Mouse (Mus musculus): Measurements from ENCODE around the gene Zfp651. TPM values are rescaled to one million over a fixed set of nuclear protein-coding genes. Genes with fewer than 3 reads are reported as not detected.
A peak's percentile ranks its signal among the peaks of the same experiment; 100 is the strongest.

The Zfp651 gene
- total RNA-seq, 2 experiments from 2014 or later: 78.3 to 101 TPM

DNA sequence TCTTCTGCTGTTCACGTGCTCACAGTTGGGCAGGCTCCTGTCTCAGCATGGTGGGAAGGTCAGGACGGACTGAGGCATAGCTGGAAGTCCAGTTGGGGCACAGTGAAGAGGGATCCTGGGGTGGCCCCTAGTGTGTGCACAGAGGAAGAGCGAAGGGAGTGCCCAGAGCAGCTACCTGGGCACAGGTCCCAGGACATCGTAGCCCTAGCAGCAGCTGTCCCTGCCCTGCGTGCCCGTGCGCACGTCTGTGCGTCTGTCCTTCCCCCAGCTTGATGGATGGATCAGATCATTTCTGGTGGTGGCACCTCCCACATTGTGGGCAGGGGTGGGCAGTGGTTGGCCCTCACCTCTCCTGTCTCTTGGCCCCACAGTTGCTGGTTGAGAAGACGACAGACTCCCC is 3.1 kb downstream of the Zfp651 start:
- DNase-seq: peak; percentile 63

DNA sequence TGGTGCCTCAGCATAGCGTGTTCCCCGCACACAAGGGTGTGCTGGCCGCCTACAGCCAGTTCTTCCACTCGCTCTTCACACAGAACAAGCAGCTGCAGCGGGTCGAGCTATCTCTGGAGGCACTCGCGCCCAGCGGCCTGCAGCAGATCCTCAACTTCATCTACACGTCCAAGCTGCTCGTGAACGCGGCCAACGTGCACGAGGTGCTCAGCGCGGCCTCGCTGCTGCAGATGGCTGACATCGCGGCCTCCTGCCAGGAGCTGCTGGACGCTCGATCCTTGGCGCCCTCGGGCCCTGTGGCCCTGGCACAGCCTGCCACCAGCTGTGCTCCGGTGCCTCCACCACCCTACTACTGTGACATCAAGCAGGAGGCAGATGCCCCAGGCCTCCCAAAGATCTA is 3.6 kb downstream of the Zfp651 start:
- peak; percentile 63 for DNase-seq

DNA sequence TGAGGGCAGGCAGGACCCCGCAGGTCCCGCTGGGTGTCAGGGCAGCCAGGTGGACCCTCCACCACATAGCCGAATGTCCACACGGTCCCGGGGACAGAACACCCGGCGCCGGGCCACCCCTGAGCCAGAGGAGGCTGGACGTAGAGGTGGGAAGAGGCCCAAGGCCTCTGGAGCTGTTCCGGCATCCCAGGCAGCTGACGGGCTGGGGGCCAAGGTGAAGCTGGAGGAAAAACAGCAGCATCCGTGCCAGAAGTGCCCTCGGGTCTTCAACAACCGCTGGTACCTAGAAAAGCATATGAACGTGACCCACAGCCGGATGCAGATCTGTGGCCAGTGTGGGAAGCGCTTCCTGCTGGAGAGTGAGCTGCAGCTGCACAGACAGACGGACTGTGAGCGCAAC is 4.6 kb downstream of the Zfp651 start:
- DNase-seq: peak; percentile 59

DNA sequence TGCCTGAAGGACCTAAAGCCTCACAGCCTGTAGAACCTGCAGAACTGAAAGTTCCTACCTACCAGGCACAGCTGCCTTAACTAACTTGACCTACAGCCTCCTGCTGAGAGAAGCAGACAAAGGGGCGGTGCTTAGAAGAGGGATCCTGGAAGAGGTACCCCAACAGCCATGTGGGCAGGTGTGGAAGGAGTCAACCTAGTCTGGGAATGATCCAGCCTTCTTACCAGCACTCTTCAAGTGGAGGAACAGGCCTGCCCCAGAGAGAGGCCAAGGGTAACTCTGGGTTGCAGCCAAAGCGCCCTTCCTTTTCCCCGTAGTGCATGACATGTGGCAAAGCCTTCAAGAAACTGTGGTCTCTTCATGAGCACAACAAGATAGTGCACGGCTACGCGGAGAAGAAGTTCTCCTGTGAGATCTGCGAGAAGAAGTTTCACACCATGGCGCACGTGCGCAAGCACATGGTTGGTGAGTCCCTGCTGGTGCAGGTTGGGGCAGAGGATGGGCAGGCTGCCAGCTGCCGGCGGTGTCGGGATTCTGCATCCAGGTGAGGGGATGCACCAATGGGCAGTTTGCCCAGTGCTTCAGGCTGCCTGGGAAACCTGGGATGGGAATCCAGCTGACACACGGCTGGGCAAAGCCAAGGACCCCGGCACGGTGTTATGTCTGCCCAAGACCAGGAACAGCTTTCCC is 6.2 kb downstream of the Zfp651 start:
- no peak for DNase-seq

DNA sequence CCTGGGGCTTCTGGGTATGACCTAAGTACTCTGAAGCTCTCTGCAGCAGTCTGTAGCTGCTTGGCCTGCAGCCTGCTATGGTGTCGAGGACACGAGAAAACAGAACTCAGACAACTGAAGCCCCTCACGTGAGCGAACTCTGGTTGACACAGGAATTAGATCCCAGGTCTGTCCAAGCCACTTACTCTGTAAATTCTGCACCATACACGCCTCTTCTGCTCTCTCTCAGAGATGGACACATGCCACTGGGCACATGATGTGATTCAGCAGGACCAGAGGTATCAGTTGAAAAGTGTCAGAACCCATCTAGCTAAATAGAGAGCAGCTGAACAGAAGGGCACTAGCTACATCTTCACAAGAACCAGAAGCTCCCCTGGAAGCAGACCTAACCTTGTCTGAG is 13.3 kb downstream of the Zfp651 start:
- DNase-seq: no peak

DNA sequence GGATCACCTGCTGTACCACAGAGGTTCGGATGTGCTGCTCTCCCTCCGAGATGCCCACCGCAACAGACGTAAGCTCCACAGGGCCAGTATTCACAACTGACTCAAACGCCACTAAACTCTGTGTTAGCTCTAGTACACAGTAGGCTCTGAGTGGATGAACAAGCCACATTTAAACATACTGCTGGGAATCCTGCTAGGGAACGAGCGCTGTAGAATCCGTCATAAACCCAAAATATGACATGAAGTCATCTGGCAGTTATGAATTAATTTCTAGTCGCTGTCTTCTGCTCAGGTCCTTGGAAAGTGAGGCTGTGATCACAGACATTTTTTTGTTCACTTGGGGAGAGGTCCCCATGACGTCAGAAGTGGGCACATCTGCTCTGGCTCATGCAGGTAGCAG is 16.8 kb downstream of the Zfp651 start:
- no peak for DNase-seq

DNA sequence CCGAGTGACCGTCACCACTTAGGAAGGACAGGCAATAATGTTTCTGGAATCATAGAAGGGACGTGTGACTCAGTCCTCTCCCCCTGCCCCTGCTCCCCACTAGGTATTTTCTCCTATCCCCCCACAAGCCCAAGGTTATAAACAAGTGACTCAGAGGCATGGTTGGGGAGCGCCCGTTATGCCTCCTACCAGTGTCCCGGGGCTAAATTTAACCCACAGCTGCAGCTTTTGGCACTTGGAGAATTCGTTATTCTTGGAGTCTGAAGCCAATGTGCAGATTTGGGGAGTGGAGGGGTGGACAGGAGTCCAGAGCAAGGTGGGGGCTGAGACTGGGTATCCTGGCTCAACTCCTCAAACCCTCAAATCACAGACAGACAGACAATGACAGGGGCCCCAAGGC is 17.4 kb downstream of the Zfp651 start:
- no peak for DNase-seq

DNA sequence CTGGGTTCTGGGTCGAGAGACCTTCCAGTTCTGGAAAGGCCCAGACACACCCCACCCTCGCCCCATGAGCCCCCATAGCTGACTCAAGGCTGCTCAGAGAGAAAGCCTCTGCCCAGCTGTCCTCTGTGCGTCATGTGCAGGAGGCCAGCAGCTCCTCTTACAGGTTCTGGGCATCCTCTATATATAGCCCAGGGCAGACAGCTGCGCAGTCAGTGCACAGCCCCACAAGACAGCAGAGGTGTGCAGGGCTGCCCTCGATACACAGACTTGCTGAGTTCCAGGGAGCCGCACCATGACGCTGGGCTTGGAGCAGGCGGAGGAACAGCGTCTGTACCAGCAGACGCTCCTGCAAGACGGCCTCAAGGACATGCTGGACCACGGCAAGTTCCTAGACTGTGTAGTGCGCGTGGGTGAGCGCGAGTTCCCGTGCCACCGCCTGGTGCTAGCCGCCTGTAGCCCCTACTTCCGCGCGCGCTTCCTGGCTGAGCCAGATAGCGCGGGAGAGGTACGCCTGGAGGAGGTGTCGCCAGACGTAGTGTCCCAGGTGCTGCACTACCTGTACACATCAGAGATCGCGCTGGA is 18.4 kb downstream of the Zfp651 start, which contains the start of gene Klhl40:
Klhl40 (plus strand) TSS at position 124 of the 582 bp plus-strand sequence.
- peak; percentile 80 for DNase-seq

DNA sequence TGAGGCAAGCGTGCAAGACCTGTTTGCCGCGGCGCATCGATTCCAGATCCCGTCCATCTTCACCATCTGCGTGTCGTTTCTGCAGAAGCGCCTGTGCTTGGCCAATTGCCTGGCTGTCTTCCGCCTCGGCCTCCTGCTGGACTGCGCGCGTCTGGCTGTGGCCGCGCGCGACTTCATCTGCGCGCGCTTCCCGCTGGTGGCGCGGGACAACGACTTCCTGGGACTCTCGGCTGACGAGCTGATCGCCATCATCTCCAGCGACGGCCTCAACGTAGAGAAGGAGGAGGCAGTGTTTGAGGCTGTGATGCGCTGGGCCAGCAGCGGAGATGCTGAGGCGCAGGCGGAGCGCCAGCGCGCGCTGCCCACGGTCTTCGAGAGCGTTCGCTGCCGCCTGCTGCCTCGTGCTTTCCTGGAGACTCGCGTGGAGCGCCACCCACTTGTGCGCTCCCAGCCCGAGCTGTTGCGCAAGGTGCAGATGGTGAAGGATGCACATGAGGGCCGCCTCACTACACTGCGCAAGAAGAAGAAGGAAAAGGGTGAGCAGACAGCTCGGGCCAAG is 19.0 kb downstream of the Zfp651 start:
- DNase-seq: peak; percentile 49

DNA sequence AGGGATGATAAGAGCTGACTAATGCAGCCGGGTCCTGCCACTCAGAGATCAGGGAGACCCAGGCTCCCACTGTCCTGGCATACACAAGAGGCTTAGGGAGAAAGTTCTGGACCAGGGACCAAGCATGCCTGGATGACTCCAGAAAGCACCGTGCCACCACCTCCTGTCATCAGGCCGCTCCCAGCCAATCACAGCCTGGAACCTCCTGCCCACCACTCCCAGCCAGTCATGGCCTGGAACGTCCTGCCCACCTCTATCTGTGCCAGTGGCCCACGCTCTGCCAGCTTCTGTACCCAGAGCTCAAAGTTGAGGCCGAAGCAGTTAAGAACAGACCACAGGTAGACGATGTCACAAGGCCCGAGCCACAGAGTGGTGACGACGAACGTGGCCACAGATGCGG is 25.7 kb downstream of the Zfp651 start:
- DNase-seq: no peak

DNA sequence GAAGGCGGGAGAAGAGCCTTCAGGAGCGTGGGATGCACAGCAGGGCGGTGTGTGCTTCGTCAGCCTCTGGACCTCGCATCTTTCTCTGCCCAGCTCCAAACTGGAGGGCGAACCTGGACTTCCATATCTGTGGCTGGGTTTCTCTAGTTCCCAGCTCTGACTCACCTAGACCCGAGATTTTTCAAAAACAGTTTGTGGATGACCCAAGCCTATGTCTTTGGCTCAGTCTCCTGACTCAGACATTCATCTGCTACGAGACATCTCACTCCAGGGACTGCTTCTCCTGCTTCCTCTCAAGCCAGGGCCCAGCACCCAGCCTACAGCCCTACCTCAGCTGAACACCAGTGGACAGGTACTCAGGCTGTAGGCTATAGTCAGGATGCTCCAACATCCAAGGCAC is 26.1 kb downstream of the Zfp651 start:
- no peak for DNase-seq

DNA sequence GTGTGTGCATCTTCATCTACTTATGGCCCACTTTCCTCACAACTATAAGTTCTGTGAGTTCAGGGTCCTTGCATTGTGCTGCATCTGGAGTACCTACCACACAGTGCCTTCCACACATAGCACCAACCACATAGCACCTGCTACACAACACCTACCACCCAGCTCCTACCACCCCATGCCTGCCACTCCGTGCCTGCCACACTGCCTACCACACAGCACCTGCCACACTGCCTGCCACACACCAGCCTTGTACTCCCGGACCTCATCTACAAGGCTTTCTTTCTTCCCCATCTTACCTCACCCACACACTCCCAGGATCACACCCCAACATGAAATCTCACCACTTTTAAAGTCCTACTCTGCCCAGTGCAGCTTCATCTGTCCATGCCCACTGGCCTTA is 27.2 kb downstream of the Zfp651 start:
- DNase-seq: no peak

DNA sequence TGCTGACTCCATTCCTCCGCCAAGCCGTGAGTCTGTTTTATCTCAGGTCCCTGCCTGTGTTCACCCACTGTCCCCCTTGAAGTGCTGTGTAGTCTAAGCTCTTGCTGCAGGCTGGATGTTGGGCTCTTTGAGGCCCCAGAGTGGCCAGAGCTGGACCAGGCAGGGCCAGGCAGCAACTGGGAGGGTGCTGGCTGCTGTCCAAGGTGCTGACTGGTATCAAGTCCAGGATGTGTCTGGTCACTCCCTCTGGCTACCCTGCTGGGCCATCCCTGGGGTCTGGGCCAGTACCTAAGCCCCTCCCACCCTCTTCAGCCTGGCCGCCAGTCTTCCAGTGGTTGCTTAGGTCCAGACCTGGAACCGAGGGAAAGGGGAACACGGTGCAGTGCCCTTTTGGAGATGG is 32.1 kb downstream of the Zfp651 start:
- peak; percentile 89 for DNase-seq

DNA sequence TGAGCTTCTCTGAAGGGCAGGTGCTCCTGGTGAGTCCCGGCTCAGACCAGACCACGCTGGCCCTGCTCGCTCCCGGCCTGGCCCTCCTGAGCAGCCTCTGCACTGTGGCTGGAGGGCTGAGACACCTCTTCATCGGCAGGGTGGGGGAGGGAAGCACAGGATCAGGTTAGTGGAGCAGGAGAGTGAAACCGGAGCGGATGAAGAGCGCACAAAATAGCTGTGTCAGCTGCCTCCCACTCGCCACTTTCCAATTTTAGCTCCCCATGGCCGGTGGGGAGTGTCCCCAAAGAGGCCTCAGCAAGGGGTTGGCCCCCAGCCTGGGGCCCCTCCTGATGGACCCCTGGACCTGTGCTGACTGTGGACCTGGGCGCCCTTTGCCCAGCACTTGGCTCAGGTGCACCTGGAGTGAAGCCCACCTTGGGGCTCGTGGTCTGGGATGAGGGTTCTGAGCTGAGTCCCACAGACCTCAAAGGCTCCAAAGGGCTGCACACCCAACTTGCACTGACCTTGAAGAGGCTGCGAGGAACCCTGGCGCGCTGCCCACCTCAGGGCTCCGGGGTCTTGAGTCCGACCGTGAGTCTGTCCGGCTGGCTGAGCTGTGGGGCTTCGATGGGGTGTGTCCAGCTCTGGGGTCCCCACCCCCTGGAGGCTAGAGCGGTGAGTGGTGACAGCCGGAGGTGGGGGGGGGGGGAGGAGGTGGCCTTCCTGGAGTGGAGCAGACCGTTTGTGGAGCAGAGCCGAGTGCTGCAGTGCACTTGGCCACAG is 32.8 kb downstream of the Zfp651 start, which contains the start of gene Hhatl:
Hhatl (minus strand) TSS at position 751 of the 765 bp plus-strand sequence.
- DNase-seq: peak; percentile 78

DNA sequence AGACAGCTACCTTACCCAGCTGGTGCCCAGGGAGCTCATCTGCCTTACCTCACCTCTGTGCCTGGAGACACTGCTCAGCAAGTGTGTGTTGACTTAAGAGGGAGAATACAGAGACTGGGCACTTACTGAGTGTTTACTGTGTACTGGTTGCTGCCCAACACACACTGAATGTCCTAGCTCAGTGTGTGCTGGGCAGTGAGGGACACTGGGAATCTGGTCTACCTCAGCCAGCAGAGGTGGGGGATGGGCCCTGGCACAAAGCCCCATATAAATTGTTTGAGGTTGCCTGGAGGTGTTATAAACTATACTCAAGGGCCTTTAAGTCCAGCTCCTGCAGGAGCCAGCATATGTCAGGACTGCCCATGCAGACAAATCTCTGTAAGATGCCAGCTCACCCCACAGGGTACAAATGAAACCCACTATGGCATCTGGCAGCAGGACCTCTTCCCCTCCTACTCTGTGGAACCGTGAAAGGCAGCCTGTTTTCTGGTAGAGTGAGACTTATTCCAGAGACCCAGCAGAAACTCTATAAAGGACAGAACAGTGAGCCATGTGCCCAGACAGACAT is 35.9 kb downstream of the Zfp651 start:
- DNase-seq: no peak

DNA sequence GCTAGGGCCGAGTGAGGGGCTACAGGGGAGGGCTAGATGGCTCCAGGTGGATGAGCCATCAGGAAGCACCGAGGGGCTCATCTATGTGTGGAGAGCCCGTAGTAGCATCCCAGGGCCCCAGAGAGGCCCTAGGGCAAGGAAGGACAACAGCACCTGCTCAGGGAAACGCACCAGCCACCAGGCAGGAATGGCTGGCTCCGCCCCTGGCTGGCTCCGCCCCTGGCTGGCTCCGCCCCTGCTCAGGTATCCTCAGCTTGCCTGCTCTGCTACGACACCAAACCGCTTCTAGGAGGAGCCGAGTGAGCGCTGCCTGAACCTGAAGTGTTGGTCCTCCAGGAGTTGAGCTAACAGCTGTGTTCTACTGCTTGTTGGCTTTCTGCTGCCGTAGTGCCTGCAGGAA is 38.6 kb downstream of the Zfp651 start:
- no peak for DNase-seq

DNA sequence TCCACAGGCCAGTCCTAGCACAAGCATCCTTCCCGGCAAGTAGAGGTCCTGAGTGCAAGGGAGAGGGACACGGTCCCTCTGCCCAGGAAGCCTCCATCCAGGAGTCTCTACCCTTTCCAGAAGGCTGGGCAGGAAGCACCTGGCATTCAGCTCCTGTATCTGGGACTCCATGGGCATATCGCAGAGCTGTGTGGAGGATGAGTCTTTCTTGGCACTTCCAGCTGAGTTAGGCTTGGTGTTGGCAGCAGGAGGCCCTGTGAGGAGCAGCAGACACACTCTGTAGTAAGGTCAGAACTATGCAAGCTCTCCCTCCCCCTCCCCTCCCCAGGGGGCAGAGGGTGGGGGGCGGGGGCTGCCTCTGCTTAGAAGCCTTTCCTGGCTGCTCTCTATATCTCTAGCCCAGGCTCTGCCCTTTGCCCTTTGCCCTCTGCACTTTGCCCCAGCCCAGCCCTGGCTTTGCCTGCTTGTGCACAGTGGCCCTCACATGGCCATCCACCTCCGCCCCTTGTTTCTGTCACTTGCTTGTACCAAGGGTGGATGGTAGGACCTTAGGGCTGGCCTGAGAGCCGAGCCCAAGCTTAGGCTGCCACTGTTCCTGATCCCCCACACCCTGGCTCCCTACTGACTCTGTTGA is 39.9 kb downstream of the Zfp651 start:
- DNase-seq: no peak

DNA sequence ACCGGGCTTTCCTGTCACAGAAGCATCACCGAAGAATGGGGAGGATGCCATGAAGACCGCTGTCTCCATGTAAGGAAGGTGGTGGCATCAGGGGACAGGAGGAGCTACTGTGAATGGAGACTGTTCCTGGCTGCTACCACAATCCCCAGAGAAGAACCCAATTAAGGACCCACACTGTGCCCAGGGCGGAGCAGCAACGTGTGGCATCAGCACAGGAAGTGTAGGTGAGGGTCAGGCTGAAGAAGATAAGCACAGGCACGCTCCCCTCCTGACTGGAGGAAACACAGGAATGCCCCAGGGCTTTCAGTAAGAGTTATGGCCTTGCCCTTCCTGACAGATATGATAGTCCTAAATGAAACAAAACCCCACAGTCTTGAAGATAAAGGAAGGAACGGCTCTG is 43.6 kb downstream of the Zfp651 start:
- DNase-seq: no peak

DNA sequence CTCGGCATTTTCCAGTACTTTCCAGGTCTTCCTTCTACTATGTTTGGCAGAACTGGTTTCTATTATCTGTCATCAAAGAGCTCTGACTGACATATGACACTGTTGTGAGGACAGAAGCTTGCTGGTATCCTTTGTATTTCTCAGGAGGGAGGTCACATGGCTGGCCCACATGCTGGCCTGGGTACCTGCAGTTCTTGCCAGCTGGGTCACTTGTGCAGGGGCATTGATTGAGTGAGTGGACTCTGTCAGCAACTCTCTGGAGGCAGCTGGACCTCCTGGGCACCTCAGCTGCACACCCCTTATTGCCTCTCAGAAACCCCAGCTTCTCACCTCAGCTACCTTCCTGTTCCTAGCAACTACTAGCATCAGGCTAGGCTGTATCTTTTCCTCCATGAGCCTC is 48.4 kb downstream of the Zfp651 start:
- no peak for DNase-seq

DNA sequence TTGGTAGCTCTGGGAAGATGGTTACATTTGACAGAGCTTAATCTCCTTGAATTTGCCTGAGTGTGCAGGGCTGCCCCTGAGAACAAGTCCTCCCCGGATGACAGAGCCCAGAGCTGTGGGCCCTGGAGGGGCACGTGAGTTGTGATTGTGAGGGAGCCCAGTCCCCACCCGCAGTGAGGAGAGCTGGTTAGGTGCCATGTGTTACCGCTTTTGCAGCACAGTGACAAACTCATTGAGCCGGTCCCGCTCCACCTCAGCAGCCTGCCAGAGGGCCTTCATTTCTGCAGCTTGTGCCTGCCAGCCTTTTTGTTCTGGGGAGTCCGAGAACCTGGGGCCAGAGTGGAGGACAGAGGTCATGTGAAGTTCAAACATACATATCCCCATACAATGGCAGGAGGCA is 48.8 kb downstream of the Zfp651 start:
- no peak for DNase-seq

DNA sequence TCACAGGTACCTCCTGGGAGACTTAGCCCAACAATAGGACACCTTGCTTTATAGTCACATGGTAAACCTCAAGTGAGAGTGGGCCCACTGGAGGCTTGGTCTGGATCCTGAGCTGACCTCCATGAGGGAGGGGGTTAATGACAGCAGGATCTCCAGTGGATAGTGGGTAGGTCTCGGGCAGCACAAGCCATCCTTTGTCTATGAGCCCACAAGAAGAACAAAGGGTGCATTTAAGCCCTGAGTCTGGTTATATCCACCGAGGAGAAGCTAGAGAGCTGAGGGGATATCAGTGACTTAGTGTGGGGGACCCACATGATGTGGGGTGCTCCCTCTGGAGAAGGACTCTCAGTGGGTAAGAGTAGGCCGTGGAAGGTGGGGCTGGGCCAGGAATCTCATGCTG is 49.4 kb downstream of the Zfp651 start:
- no peak for DNase-seq

Measured in gastrocnemius, postnatal 25 days (tissue).